Mouse (Mus musculus) CH12.LX (cell line): ENCODE measurements around the gene Snx5.

Experiments
- POLR2A ChIP-seq: IDR thresholded peaks from 2 replicates; pipeline ENCODE4 v1.6.1; 2011; ENCODE audit warnings: low read depth, mild to moderate bottlenecking, improper control_type of control experiment, low read length
- TCF12 ChIP-seq: IDR thresholded peaks from 2 replicates; pipeline ENCODE4 v1.6.1; 2014; ENCODE audit warnings: low read depth, mild to moderate bottlenecking, inconsistent platforms, low read length, improper control_type of control experiment
- ZKSCAN1 ChIP-seq: IDR thresholded peaks from 2 replicates; pipeline ENCODE4 v1.6.1; 2012; ENCODE audit warnings: low read depth, inconsistent platforms, low read length, improper control_type of control experiment, borderline replicate concordance

GRCm38 (mm10) chr2:144268446-144269305, 2.0 kb downstream of the Snx5 start:
- TF ChIP-seq TCF12 (no peak), POLR2A (no peak), ZKSCAN1 (no peak)
